Mouse (Mus musculus) forebrain, embryonic 16.5 days (tissue): ENCODE results near the gene Aip. TPM values are rescaled to one million over a fixed set of nuclear protein-coding genes. Genes with fewer than 3 reads are reported as not detected.

Experiments
- ATAC-seq: fragments of 200-750 bp; cut with Nextera tagmentation; 2 replicates; pipeline ENCODE4 v1.8.0; 2017; ENCODE audit warnings: mild to moderate bottlenecking, moderate library complexity
- H3K27ac ChIP-seq: fragments of 300-500 bp; sonication (generic); 2 replicates; pipeline ENCODE4 v1.5.1; 2014; ENCODE audit warnings: low read length, control low read depth
- H3K27me3 ChIP-seq: fragments of 300-500 bp; sonication (generic); replicated peaks from 2 replicates; pipeline ENCODE4 v1.6.1; 2014; ENCODE audit warnings: low read length; ENCODE audit not compliant: control insufficient read depth, insufficient read depth
- H3K36me3 ChIP-seq: fragments of 300-500 bp; sonication (generic); 2 replicates; pipeline ENCODE4 v1.6.1; 2014; ENCODE audit not compliant: control insufficient read depth, insufficient read depth
- H3K4me1 ChIP-seq: fragments of 300-500 bp; sonication (generic); replicated peaks from 2 replicates; pipeline ENCODE4 v1.6.1; 2014; ENCODE audit warnings: low read length; ENCODE audit not compliant: control insufficient read depth, insufficient read depth
- H3K4me2 ChIP-seq: fragments of 300-500 bp; sonication (generic); 2 replicates; pipeline ENCODE4 v1.6.1; 2014; ENCODE audit warnings: mild to moderate bottlenecking, low read length, control low read depth
- H3K4me3 ChIP-seq: fragments of 300-500 bp; sonication (generic); replicated peaks from 2 replicates; pipeline ENCODE4 v1.5.1; 2014; ENCODE audit warnings: mild to moderate bottlenecking, low read length, control low read depth
- H3K9ac ChIP-seq: fragments of 300-500 bp; sonication (generic); replicated peaks from 2 replicates; pipeline ENCODE4 v1.6.1; 2014; ENCODE audit warnings: low read depth, low read length, control low read depth
- H3K9me3 ChIP-seq: fragments of 300-500 bp; sonication (generic); 2 replicates; pipeline ENCODE4 v1.6.1; 2016; ENCODE audit warnings: low read length; ENCODE audit not compliant: control insufficient read depth
- WGBS: fragments of 180-500 bp; shearing (Covaris S2); extraction: QIAGEN DNeasy Blood & Tissue Kit; methylation state at CpG from one replicate; pipeline ENCODE4 v1.1.7; 2014; 5-methylcytosine and 5-hydroxymethylcytosine counted together
- polyA plus RNA-seq: library from polyadenylated mRNA; unstranded; fragments of >200 nt; fragmentation: Nextera tagmentation; extraction: Ambion mirVana; gene quantifications from 2 replicates; pipeline ENCODE4 v1.2.1, GENCODE M21; 2015

The Aip gene
- polyA plus RNA-seq, 1 experiment from 2014 or later = 91.6 TPM

DNA sequence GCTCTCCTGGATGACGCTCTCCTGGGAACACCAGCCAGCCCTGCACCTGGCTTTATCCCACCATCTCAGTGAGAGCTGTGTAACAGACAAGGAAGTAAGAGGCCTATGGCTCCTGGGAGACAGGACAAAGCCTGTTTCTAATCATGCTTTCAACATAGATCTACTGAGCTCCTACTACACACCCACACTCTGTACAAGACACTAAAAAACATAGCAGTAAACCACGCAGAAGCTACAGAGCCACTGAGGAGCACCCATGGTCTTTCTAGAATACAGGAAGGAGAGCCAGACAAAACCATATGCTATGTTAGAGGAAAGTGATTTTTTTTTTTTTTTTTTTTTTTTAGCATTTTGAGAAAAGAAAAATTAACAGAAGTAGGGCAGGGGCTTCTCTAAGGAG is 7.3 kb downstream of the Aip start:
- H3K9ac ChIP-seq = no peak overlapping the region
- ATAC-seq = no peak
- peaks cover 5% of the 10 kb centered on the region; the same call in 1 of the 2 replicates for H3K4me1 ChIP-seq
- no peak overlapping the region for H3K4me2 ChIP-seq
- no peak overlapping the region for H3K27ac ChIP-seq
- peaks cover 14% of the 10 kb centered on the region for H3K36me3 ChIP-seq
- H3K4me3 ChIP-seq = no peak overlapping the region
- H3K27me3 ChIP-seq = no peaks in the 10 kb centered on the region
- 93% methylated on average over 2 of the region's 2 CpGs for WGBS
- H3K9me3 ChIP-seq = no peaks in the 10 kb centered on the region

GRCm38 (mm10) chr19:4117006-4117405 is 8.7 kb downstream of the Aip start:
- no peaks in the 10 kb centered on the region for H3K9me3 ChIP-seq
- WGBS = 96% methylated on average over 7 of the region's 7 CpGs
- peaks cover 16% of the 10 kb centered on the region for H3K36me3 ChIP-seq
- ATAC-seq = no peak
- no peaks in the 10 kb centered on the region for H3K27me3 ChIP-seq
- peaks cover 5% of the 10 kb centered on the region; the same call in 1 of the 2 replicates for H3K4me1 ChIP-seq
- H3K4me2 ChIP-seq = no peak overlapping the region
- no peak overlapping the region for H3K27ac ChIP-seq
- H3K9ac ChIP-seq = no peak overlapping the region
- H3K4me3 ChIP-seq = no peak overlapping the region

- H3K4me3 ChIP-seq = no peak overlapping the region
- H3K27ac ChIP-seq = no peak overlapping the region
- peaks cover 16% of the 10 kb centered on the region for H3K36me3 ChIP-seq
- H3K4me2 ChIP-seq = no peak overlapping the region
- no peaks in the 10 kb centered on the region for H3K27me3 ChIP-seq
- H3K4me1 ChIP-seq = peaks cover 5% of the 10 kb centered on the region; the same call in 1 of the 2 replicates
- ATAC-seq = no peak
- H3K9me3 ChIP-seq = no peaks in the 10 kb centered on the region
- no peak overlapping the region for H3K9ac ChIP-seq
- 84% methylated on average over 11 of the region's 11 CpGs for whole genome bisulfite sequencing
These were observed 9.8 kb downstream of the Aip start for GRCm38 (mm10) chr19:4115816-4116215.

GRCm38 (mm10) chr19:4115144-4115543 is 10.5 kb downstream of the Aip start:
- 92% methylated on average over 10 of the region's 10 CpGs for WGBS
- peaks cover 16% of the 10 kb centered on the region for H3K36me3 ChIP-seq
- no peak overlapping the region for H3K27ac ChIP-seq
- no peaks in the 10 kb centered on the region for H3K9me3 ChIP-seq
- H3K4me3 ChIP-seq = no peak overlapping the region
- H3K27me3 ChIP-seq = no peaks in the 10 kb centered on the region
- ATAC-seq = no peak
- H3K4me2 ChIP-seq = no peak overlapping the region
- no peak overlapping the region for H3K9ac ChIP-seq
- H3K4me1 ChIP-seq = no peaks in the 10 kb centered on the region; the same call in 1 of the 2 replicates

DNA sequence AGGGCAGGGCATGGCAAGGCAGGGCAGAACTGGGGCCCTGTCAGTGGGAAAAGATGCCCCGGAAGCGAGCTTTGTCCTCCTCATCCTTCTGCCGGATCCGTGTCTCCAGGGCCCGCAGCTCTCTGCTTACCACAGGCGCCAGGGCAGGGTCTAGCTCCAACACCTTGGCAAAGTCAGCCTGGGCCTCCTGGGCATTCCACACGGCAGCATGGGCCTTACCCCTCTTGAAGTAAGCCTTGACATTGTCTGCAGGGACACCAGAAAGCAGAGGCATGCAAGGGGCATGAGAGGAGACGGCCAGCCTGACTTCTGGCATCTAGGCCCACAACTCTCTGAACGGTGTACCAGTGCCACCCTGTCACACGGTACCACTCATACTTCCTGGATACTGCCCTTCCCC is 11.1 kb downstream of the Aip start:
- Histone ChIP-seq H3K4me1 (no peaks in the 10 kb centered on the region; the same call in 1 of the 2 replicates), H3K4me2 (no peak overlapping the region), H3K9me3 (no peaks in the 10 kb centered on the region), H3K36me3 (peaks cover 16% of the 10 kb centered on the region), H3K27me3 (no peaks in the 10 kb centered on the region), H3K27ac (no peak overlapping the region), H3K4me3 (no peak overlapping the region), H3K9ac (no peak overlapping the region)
- ATAC-seq = no peak
- 94% methylated on average over 10 of the region's 10 CpGs for WGBS

DNA sequence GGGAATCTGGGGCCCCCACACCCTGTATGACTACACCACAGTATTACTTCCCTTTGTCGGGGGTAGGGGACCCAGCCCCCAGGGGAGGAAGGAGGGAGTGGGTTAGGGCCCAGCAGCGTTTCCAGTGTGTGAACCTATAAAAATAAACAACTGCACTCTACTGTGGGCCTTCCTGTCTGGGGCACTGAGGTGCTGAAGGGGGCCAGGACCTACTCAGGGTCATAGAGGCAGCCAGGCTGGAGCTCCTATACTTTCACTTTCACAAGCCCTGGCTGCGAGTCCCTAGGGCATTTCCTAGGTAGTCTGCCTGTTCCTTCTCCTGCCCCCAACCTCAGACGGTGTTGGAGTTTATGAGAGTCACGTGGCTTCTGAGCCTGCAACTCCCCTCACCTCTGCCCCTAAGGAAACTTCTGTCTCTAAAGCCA is 11.8 kb downstream of the Aip start:
- H3K9me3 ChIP-seq = no peaks in the 10 kb centered on the region
- peaks cover 16% of the 10 kb centered on the region for H3K36me3 ChIP-seq
- no peak overlapping the region for H3K27ac ChIP-seq
- no peaks in the 10 kb centered on the region for H3K27me3 ChIP-seq
- 80% methylated on average over 5 of the region's 5 CpGs for WGBS
- H3K4me1 ChIP-seq = no peaks in the 10 kb centered on the region; the same call in 1 of the 2 replicates
- no peak overlapping the region for H3K4me3 ChIP-seq
- no peak overlapping the region for H3K9ac ChIP-seq
- H3K4me2 ChIP-seq = no peak overlapping the region
- no peak for ATAC-seq

DNA sequence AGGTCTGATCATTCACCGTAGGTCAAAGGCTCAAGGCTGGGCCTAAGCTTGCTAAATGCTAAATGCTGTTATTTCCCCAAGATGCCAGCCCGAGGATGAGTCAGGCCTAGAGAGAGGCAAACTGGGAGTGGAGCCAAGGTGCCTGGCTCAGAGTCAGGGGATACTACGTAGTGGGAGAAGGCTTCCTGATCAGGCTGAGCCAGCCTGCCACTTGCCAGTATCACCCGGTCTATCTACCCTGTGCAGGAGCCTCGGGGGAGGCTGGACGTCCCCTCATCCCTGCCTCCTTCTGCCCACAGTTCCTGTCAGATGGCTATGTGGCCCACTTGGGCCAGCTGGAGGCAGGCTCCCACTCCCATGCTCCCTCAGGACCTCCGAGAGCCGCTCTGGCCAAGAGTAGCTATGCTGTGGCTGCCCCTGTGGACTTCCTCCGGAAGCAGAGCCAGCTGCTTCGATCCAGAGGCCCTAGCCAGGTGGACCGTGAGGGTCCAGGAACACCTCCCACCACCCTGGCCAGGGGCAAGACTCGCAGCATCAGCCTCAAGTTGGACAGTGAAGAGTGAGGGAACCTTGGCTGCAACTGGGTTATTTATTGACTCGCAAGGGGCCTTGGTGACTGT is 12.4 kb downstream of the Aip start:
- Histone ChIP-seq H3K36me3 (peaks cover 16% of the 10 kb centered on the region), H3K9ac (no peak overlapping the region), H3K27me3 (no peaks in the 10 kb centered on the region), H3K4me1 (no peaks in the 10 kb centered on the region; the same call in 1 of the 2 replicates), H3K27ac (no peak overlapping the region), H3K9me3 (no peaks in the 10 kb centered on the region), H3K4me2 (no peak overlapping the region), H3K4me3 (no peak overlapping the region)
- WGBS = 76% methylated on average over 13 of the region's 13 CpGs
- no peak for ATAC-seq

GRCm38 (mm10) chr19:4112063-4112960 is 13.3 kb downstream of the Aip start:
- no peak overlapping the region for H3K9ac ChIP-seq
- H3K27ac ChIP-seq = no peak overlapping the region
- no peak for ATAC-seq
- H3K27me3 ChIP-seq = no peaks in the 10 kb centered on the region
- no peak overlapping the region for H3K4me3 ChIP-seq
- no peaks in the 10 kb centered on the region; the same call in 1 of the 2 replicates for H3K4me1 ChIP-seq
- H3K36me3 ChIP-seq = peaks cover 16% of the 10 kb centered on the region
- no peaks in the 10 kb centered on the region for H3K9me3 ChIP-seq
- no peak overlapping the region for H3K4me2 ChIP-seq
- 93% methylated on average over 26 of the region's 26 CpGs for WGBS

GRCm38 (mm10) chr19:4108535-4108934 is 17.1 kb downstream of the Aip start:
- no peaks in the 10 kb centered on the region for H3K9me3 ChIP-seq
- H3K9ac ChIP-seq = no peak overlapping the region
- peaks cover 2% of the 10 kb centered on the region; the same call in 1 of the 2 replicates for H3K36me3 ChIP-seq
- H3K27ac ChIP-seq = no peak overlapping the region
- H3K27me3 ChIP-seq = no peaks in the 10 kb centered on the region
- H3K4me3 ChIP-seq = no peak overlapping the region
- no peak for ATAC-seq
- no peak overlapping the region for H3K4me2 ChIP-seq
- 91% methylated on average over 9 of the region's 9 CpGs for WGBS
- H3K4me1 ChIP-seq = no peaks in the 10 kb centered on the region; the same call in 1 of the 2 replicates
